ENCODE assay signal across 9 mouse cellular contexts in the genomic region with DNA sequence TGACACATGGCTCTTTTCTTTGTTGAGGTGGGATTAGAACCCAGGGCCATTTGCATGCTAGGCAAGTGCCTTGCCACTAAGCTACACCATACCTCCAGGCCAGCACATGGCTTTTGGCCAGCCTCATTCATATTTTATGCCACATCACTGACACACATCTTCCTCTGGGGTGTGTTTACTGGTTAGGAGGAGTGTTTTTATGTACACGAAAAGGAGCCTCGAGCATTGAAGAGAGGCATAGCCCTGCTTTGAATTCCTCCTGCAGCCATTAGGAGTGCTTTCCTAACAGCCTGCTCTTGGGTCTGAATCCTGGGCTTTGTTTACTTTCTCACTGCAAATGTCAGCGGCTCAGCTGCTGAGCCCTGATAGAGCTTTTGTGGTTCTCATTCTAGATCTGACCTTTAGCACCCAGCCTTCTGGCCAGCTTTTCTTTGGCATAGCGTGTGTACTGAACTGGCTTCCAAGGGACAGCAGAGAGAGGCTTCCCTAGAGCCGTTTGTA. TPM values are rescaled to one million over a fixed set of nuclear protein-coding genes. Genes with fewer than 3 reads are reported as not detected.
DNase-seq lines count a peak whose midpoint lies in the region; ATAC-seq and TF ChIP-seq lines count a peak whose summit lies in the region.
"Had no signal": no experiment of that assay in that cellular context is flagged by ENCODE, and none has a peak within 500 bp of the region (broad histone marks: within the 10 kb centered on the region; RNA-seq: fewer than 3 reads in every experiment).

No protein-coding gene starts in this region.

- WGBS in forebrain, embryonic 13.5 days = 36% methylated on average over 5 of the region's 5 CpGs
- WGBS in hindbrain, embryonic 11.5 days = 27% methylated on average over 5 of the region's 5 CpGs
- 17% methylated on average over 5 of the region's 5 CpGs for WGBS in liver, embryonic 16.5 days (ENCODE audit: insufficient replicate concordance)
- WGBS in stomach, embryonic 14.5 days = 8% methylated on average over 5 of the region's 5 CpGs

- no peaks in the 10 kb centered on the region for H3K9me3 ChIP-seq in forebrain, embryonic 13.5 days (replicated peaks)
- H3K9me3 ChIP-seq in hindbrain, embryonic 11.5 days (ENCODE audit: control insufficient read depth, low read length) = no peaks in the 10 kb centered on the region
- H3K9me3 ChIP-seq in liver, embryonic 16.5 days (replicated peaks; ENCODE audit: control insufficient read depth, low read length) = no peaks in the 10 kb centered on the region
- H3K9me3 ChIP-seq in stomach, embryonic 14.5 days (ENCODE audit: control insufficient read depth, low read depth, low read length) = no peaks in the 10 kb centered on the region

- H3K27ac ChIP-seq in layer of hippocampus, adult 2 months = peak overlapping the region; percentile 79
- H3K27ac ChIP-seq in forebrain, embryonic 13.5 days = peak overlapping the region; percentile 31; the same call in 1 of the 2 replicates
- H3K27ac ChIP-seq in hindbrain, embryonic 11.5 days (ENCODE audit: low read depth, low read length) = no peak overlapping the region
- peak overlapping the region; percentile 45; the same call in 1 of the 2 replicates for H3K27ac ChIP-seq in liver, embryonic 16.5 days (ENCODE audit: low read length)
- H3K27ac ChIP-seq in stomach, embryonic 14.5 days (ENCODE audit: low read length) = peak overlapping the region; percentile 61

- 0 out of 2 replicates have a peak, but pooled peaks have one; percentile 39 for ATAC-seq in forebrain, embryonic 13.5 days
- no peak for ATAC-seq in hindbrain, embryonic 11.5 days (ENCODE audit: low FRiP score)
- ATAC-seq in liver, embryonic 16.5 days (ENCODE audit: low read depth) = peak; percentile 60
- ATAC-seq in stomach, embryonic 14.5 days (ENCODE audit: insufficient number of reproducible peaks, insufficient read depth, low FRiP score, low read depth) = peak; percentile 38; the same call in 1 of the 2 replicates

- no peaks in the 10 kb centered on the region for H3K36me3 ChIP-seq in forebrain, embryonic 13.5 days (ENCODE audit: poor library complexity, severe bottlenecking)
- H3K36me3 ChIP-seq in hindbrain, embryonic 11.5 days (ENCODE audit: control insufficient read depth, insufficient read depth, low read length) = no peaks in the 10 kb centered on the region
- no peaks in the 10 kb centered on the region for H3K36me3 ChIP-seq in liver, embryonic 16.5 days (ENCODE audit: control insufficient read depth, insufficient read depth)
- no peaks in the 10 kb centered on the region for H3K36me3 ChIP-seq in stomach, embryonic 14.5 days (ENCODE audit: control insufficient read depth, insufficient read depth, low read length)

- H3K4me1 ChIP-seq in forebrain, embryonic 13.5 days = peaks cover 28% of the 10 kb centered on the region
- H3K4me1 ChIP-seq in hindbrain, embryonic 11.5 days (replicated peaks; ENCODE audit: control insufficient read depth, insufficient read depth, low read length) = 0 out of 2 replicates have a peak, but pooled peaks cover 2% of the 10 kb centered on the region
- peaks cover under 1% of the 10 kb centered on the region for H3K4me1 ChIP-seq in liver, embryonic 16.5 days (ENCODE audit: control insufficient read depth, low read depth, low read length)
- 0 out of 2 replicates have a peak, but pooled peaks cover 4% of the 10 kb centered on the region for H3K4me1 ChIP-seq in stomach, embryonic 14.5 days (ENCODE audit: control insufficient read depth, insufficient read depth, low read length)

- TF ChIP-seq CTCF in layer of hippocampus, adult 2 months (conservative IDR thresholded peaks at IDR 0.05) = 0 out of 2 replicates have a peak, but pooled peaks have one; percentile 3

- no peak overlapping the region for H3K9ac ChIP-seq in forebrain, embryonic 13.5 days
- H3K9ac ChIP-seq in hindbrain, embryonic 11.5 days (ENCODE audit: low read depth, low read length) = no peak overlapping the region
- H3K9ac ChIP-seq in liver, embryonic 16.5 days (ENCODE audit: low read depth, low read length) = no peak overlapping the region
- H3K9ac ChIP-seq in stomach, embryonic 14.5 days (replicated peaks; ENCODE audit: low read depth, low read length) = no peak overlapping the region

- H3K4me3 ChIP-seq in layer of hippocampus, adult 2 months = no peak overlapping the region
- H3K4me3 ChIP-seq in forebrain, embryonic 13.5 days = no peak overlapping the region
- H3K4me3 ChIP-seq in hindbrain, embryonic 11.5 days (ENCODE audit: low read depth, low read length) = no peak overlapping the region
- H3K4me3 ChIP-seq in liver, embryonic 16.5 days (ENCODE audit: low read depth, low read length) = no peak overlapping the region
- H3K4me3 ChIP-seq in stomach, embryonic 14.5 days (ENCODE audit: low read depth, low read length) = no peak overlapping the region

- H3K27me3 ChIP-seq in forebrain, embryonic 13.5 days = no peaks in the 10 kb centered on the region
- H3K27me3 ChIP-seq in hindbrain, embryonic 11.5 days (ENCODE audit: control insufficient read depth, insufficient read depth, low read length) = no peaks in the 10 kb centered on the region
- no peaks in the 10 kb centered on the region for H3K27me3 ChIP-seq in liver, embryonic 16.5 days (ENCODE audit: control insufficient read depth, insufficient read depth, low read depth, low read length)
- H3K27me3 ChIP-seq in stomach, embryonic 14.5 days (ENCODE audit: control insufficient read depth, insufficient read depth, low read length) = no peaks in the 10 kb centered on the region

- no peak for DNase-seq in layer of hippocampus, adult 2 months (ENCODE audit: low spot score in 2 of 2)
- DNase-seq in layer of hippocampus, adult 11-12 months (ENCODE audit: low spot score) = no peak
- DNase-seq in hindbrain, embryonic 11.5 days (ENCODE audit: low spot score) = peak; percentile 41
- no peak for DNase-seq in layer of hippocampus, postnatal 36 days
- DNase-seq in cerebellum, postnatal 36 days = no peak

- no peak overlapping the region for H3K4me2 ChIP-seq in forebrain, embryonic 13.5 days
- no peak overlapping the region for H3K4me2 ChIP-seq in hindbrain, embryonic 11.5 days (replicated peaks; ENCODE audit: low read depth, low read length)
- H3K4me2 ChIP-seq in liver, embryonic 16.5 days (ENCODE audit: low read depth, low read length) = no peak overlapping the region
- H3K4me2 ChIP-seq in stomach, embryonic 14.5 days (replicated peaks; ENCODE audit: low read depth, low read length) = no peak overlapping the region

RNA-seq across cellular contexts. Expression of gene Myrip, which starts 44.4 kb away (rescaled TPM):
- 10 to 100 TPM; 54.7 to 58.7 TPM for total RNA-seq in layer of hippocampus, adult 2 months (2021)
- polyA plus RNA-seq in forebrain, embryonic 13.5 days (2015; fragmentation: Nextera tagmentation; extraction: Ambion mirVana) = 1.0 and 1.1 TPM in 2 replicates
- polyA plus RNA-seq in hindbrain, embryonic 11.5 days (2014; fragmentation: Nextera tagmentation; extraction: Ambion mirVana) = 0.25 and 0.66 TPM in 2 replicates
- polyA plus RNA-seq in liver, embryonic 16.5 days (2015; fragmentation: Nextera tagmentation; extraction: Ambion mirVana) = 0.01 and 0.02 TPM in 2 replicates
- polyA plus RNA-seq in stomach, embryonic 14.5 days (2014; fragmentation: Nextera tagmentation; extraction: Ambion mirVana) = 0.30 and 0.78 TPM in 2 replicates
- total RNA-seq in layer of hippocampus, postnatal 36 days (2021) = 10 to 100 TPM; 54.2 to 55.2 TPM
- total RNA-seq: MEL had no signal
